Mouse (Mus musculus): Measurements from ENCODE around the gene Wnt5b. TPM values are rescaled to one million over a fixed set of nuclear protein-coding genes. Genes with fewer than 3 reads are reported as not detected.

Wnt5b gene
- polyA plus RNA-seq, 1 experiment from 2014 or later: 11.4 TPM

GRCm38 (mm10) chr6:119430508-119430907 is 113.6 kb downstream of the Wnt5b start:
- H3K4me1 ChIP-seq (ENCODE audit: control insufficient read depth, insufficient read depth, low read length): no peaks in the 10 kb centered on the region
- ATAC-seq (ENCODE audit: low read depth): no peak
- 0 out of 2 replicates have a peak, but pooled peaks cover 5% of the 10 kb centered on the region for H3K9me3 ChIP-seq (ENCODE audit: control insufficient read depth, low read length)
- H3K9ac ChIP-seq (ENCODE audit: low read depth, low read length): no peak overlapping the region
- 48% methylated on average over 2 of the region's 2 CpGs for WGBS
- H3K27me3 ChIP-seq (replicated peaks; ENCODE audit: control insufficient read depth, insufficient read depth, low read length): no peaks in the 10 kb centered on the region
- H3K4me2 ChIP-seq (ENCODE audit: low read depth, low read length): no peak overlapping the region
- H3K4me3 ChIP-seq (ENCODE audit: low read depth, low read length): no peak overlapping the region
- DNase-seq (ENCODE audit: low spot score): peak; percentile 48
- H3K27ac ChIP-seq (replicated peaks; ENCODE audit: low read depth, low read length): no peak overlapping the region
- no peaks in the 10 kb centered on the region for H3K36me3 ChIP-seq (ENCODE audit: control insufficient read depth, insufficient read depth, low read length)

GRCm38 (mm10) chr6:119429311-119429710 is 114.8 kb downstream of the Wnt5b start:
- no peaks in the 10 kb centered on the region for H3K4me1 ChIP-seq (ENCODE audit: control insufficient read depth, insufficient read depth, low read length)
- H3K9me3 ChIP-seq (ENCODE audit: control insufficient read depth, low read length): 0 out of 2 replicates have a peak, but pooled peaks cover 5% of the 10 kb centered on the region
- no peaks in the 10 kb centered on the region for H3K36me3 ChIP-seq (ENCODE audit: control insufficient read depth, insufficient read depth, low read length)
- no peaks in the 10 kb centered on the region for H3K27me3 ChIP-seq (replicated peaks; ENCODE audit: control insufficient read depth, insufficient read depth, low read length)
- no peak overlapping the region for H3K27ac ChIP-seq (replicated peaks; ENCODE audit: low read depth, low read length)
- ATAC-seq (ENCODE audit: low read depth) (no peak), DNase-seq (ENCODE audit: low spot score) (no peak)
- H3K4me3 ChIP-seq (ENCODE audit: low read depth, low read length): no peak overlapping the region
- H3K9ac ChIP-seq (ENCODE audit: low read depth, low read length): no peak overlapping the region
- no peak overlapping the region for H3K4me2 ChIP-seq (ENCODE audit: low read depth, low read length)
- WGBS: 96% methylated on average over 13 of the region's 13 CpGs

GRCm38 (mm10) chr6:119428611-119429010 is 115.5 kb downstream of the Wnt5b start:
- H3K4me3 ChIP-seq (ENCODE audit: low read depth, low read length): no peak overlapping the region
- H3K27ac ChIP-seq (replicated peaks; ENCODE audit: low read depth, low read length): no peak overlapping the region
- DNase-seq (ENCODE audit: low spot score): no peak
- ATAC-seq (ENCODE audit: low read depth): no peak
- H3K9ac ChIP-seq (ENCODE audit: low read depth, low read length): no peak overlapping the region
- 0 out of 2 replicates have a peak, but pooled peaks cover 5% of the 10 kb centered on the region for H3K9me3 ChIP-seq (ENCODE audit: control insufficient read depth, low read length)
- no peak overlapping the region for H3K4me2 ChIP-seq (ENCODE audit: low read depth, low read length)
- no peaks in the 10 kb centered on the region for H3K36me3 ChIP-seq (ENCODE audit: control insufficient read depth, insufficient read depth, low read length)
- H3K4me1 ChIP-seq (ENCODE audit: control insufficient read depth, insufficient read depth, low read length): no peaks in the 10 kb centered on the region
- WGBS: 86% methylated on average over 3 of the region's 3 CpGs
- H3K27me3 ChIP-seq (replicated peaks; ENCODE audit: control insufficient read depth, insufficient read depth, low read length): no peaks in the 10 kb centered on the region

GRCm38 (mm10) chr6:119421001-119421400 is 123.1 kb downstream of the Wnt5b start:
- H3K27ac ChIP-seq (replicated peaks; ENCODE audit: low read depth, low read length): no peak overlapping the region
- no peaks in the 10 kb centered on the region for H3K9me3 ChIP-seq (ENCODE audit: control insufficient read depth, low read length)
- DNase-seq (ENCODE audit: low spot score): no peak
- WGBS: 84% methylated on average over 4 of the region's 4 CpGs
- H3K9ac ChIP-seq (ENCODE audit: low read depth, low read length): no peak overlapping the region
- H3K4me1 ChIP-seq (ENCODE audit: control insufficient read depth, insufficient read depth, low read length): peaks cover 4% of the 10 kb centered on the region; the same call in 1 of the 2 replicates
- H3K36me3 ChIP-seq (ENCODE audit: control insufficient read depth, insufficient read depth, low read length): no peaks in the 10 kb centered on the region
- no peak overlapping the region for H3K4me3 ChIP-seq (ENCODE audit: low read depth, low read length)
- ATAC-seq (ENCODE audit: low read depth): no peak
- no peak overlapping the region for H3K4me2 ChIP-seq (ENCODE audit: low read depth, low read length)
- H3K27me3 ChIP-seq (replicated peaks; ENCODE audit: control insufficient read depth, insufficient read depth, low read length): no peaks in the 10 kb centered on the region

GRCm38 (mm10) chr6:119420357-119420756 is 123.8 kb downstream of the Wnt5b start:
- WGBS: 87% methylated on average over 5 of the region's 5 CpGs
- Histone ChIP-seq H3K9me3 (ENCODE audit: control insufficient read depth, low read length) (no peaks in the 10 kb centered on the region), H3K27ac (replicated peaks; ENCODE audit: low read depth, low read length) (no peak overlapping the region), H3K4me2 (ENCODE audit: low read depth, low read length) (no peak overlapping the region), H3K9ac (ENCODE audit: low read depth, low read length) (no peak overlapping the region), H3K36me3 (ENCODE audit: control insufficient read depth, insufficient read depth, low read length) (no peaks in the 10 kb centered on the region), H3K4me3 (ENCODE audit: low read depth, low read length) (no peak overlapping the region), H3K27me3 (replicated peaks; ENCODE audit: control insufficient read depth, insufficient read depth, low read length) (no peaks in the 10 kb centered on the region), H3K4me1 (ENCODE audit: control insufficient read depth, insufficient read depth, low read length) (peaks cover 4% of the 10 kb centered on the region; the same call in 1 of the 2 replicates)
- no peak for DNase-seq (ENCODE audit: low spot score)
- ATAC-seq (ENCODE audit: low read depth): no peak

GRCm38 (mm10) chr6:119419412-119419811 is 124.7 kb downstream of the Wnt5b start:
- 62% methylated on average over 7 of the region's 7 CpGs for WGBS
- H3K36me3 ChIP-seq (ENCODE audit: control insufficient read depth, insufficient read depth, low read length): no peaks in the 10 kb centered on the region
- DNase-seq (ENCODE audit: low spot score) (no peak), ATAC-seq (ENCODE audit: low read depth) (no peak)
- no peak overlapping the region for H3K4me3 ChIP-seq (ENCODE audit: low read depth, low read length)
- H3K27ac ChIP-seq (replicated peaks; ENCODE audit: low read depth, low read length): no peak overlapping the region
- H3K9me3 ChIP-seq (ENCODE audit: control insufficient read depth, low read length): no peaks in the 10 kb centered on the region
- H3K4me2 ChIP-seq (ENCODE audit: low read depth, low read length): no peak overlapping the region
- no peaks in the 10 kb centered on the region for H3K27me3 ChIP-seq (replicated peaks; ENCODE audit: control insufficient read depth, insufficient read depth, low read length)
- H3K9ac ChIP-seq (ENCODE audit: low read depth, low read length): no peak overlapping the region
- H3K4me1 ChIP-seq (ENCODE audit: control insufficient read depth, insufficient read depth, low read length): peaks cover 4% of the 10 kb centered on the region; the same call in 1 of the 2 replicates

GRCm38 (mm10) chr6:119418392-119419251 is 125.5 kb downstream of the Wnt5b start:
- Histone ChIP-seq H3K27ac (replicated peaks; ENCODE audit: low read depth, low read length) (no peak overlapping the region), H3K9me3 (ENCODE audit: control insufficient read depth, low read length) (no peaks in the 10 kb centered on the region), H3K4me2 (ENCODE audit: low read depth, low read length) (no peak overlapping the region), H3K27me3 (replicated peaks; ENCODE audit: control insufficient read depth, insufficient read depth, low read length) (no peaks in the 10 kb centered on the region), H3K36me3 (ENCODE audit: control insufficient read depth, insufficient read depth, low read length) (no peaks in the 10 kb centered on the region), H3K4me1 (ENCODE audit: control insufficient read depth, insufficient read depth, low read length) (peaks cover 4% of the 10 kb centered on the region; the same call in 1 of the 2 replicates), H3K9ac (ENCODE audit: low read depth, low read length) (no peak overlapping the region), H3K4me3 (ENCODE audit: low read depth, low read length) (no peak overlapping the region)
- DNase-seq (ENCODE audit: low spot score): peak; percentile 13
- WGBS: 35% methylated on average over 7 of the region's 7 CpGs
- peak; percentile 55; the same call in 1 of the 2 replicates for ATAC-seq (ENCODE audit: low read depth)

- ATAC-seq (ENCODE audit: low read depth) (no peak), DNase-seq (ENCODE audit: low spot score) (no peak)
- Histone ChIP-seq H3K9ac (ENCODE audit: low read depth, low read length) (no peak overlapping the region), H3K36me3 (ENCODE audit: control insufficient read depth, insufficient read depth, low read length) (no peaks in the 10 kb centered on the region), H3K27me3 (replicated peaks; ENCODE audit: control insufficient read depth, insufficient read depth, low read length) (no peaks in the 10 kb centered on the region), H3K27ac (replicated peaks; ENCODE audit: low read depth, low read length) (no peak overlapping the region), H3K9me3 (ENCODE audit: control insufficient read depth, low read length) (no peaks in the 10 kb centered on the region), H3K4me3 (ENCODE audit: low read depth, low read length) (no peak overlapping the region), H3K4me1 (ENCODE audit: control insufficient read depth, insufficient read depth, low read length) (peaks cover 4% of the 10 kb centered on the region; the same call in 1 of the 2 replicates), H3K4me2 (ENCODE audit: low read depth, low read length) (no peak overlapping the region)
- WGBS: 59% methylated on average over 7 of the region's 7 CpGs
Observed at GRCm38 (mm10) chr6:119417821-119418220, 126.3 kb downstream of the Wnt5b start.

Measured in embryonic facial prominence, embryonic 14.5 days (tissue).